Mouse (Mus musculus) forebrain, embryonic 11.5 days (tissue): ENCODE data around the gene Rif1. TPM values are rescaled to one million over a fixed set of nuclear protein-coding genes. Genes with fewer than 3 reads are reported as not detected.

Experiments
- polyA plus RNA-seq: library from polyadenylated mRNA; unstranded; fragments of >200 nt; fragmentation: Nextera tagmentation; extraction: Ambion mirVana; gene quantifications from 2 replicates; pipeline ENCODE4 v1.2.1, GENCODE M21; 2014

The Rif1 gene
- polyA plus RNA-seq, 1 experiment from 2014 or later: 55.7 TPM

Other genes starting within 250 kb of the Rif1 start
- gene Rbm43, start 137.7 kb upstream of the Rif1 start, polyA plus RNA-seq: 7.2 and 8.6 TPM in 2 replicates
- 6.0 and 6.7 TPM in 2 replicates for gene Nmi, start 99.3 kb upstream of the Rif1 start, polyA plus RNA-seq
- 24.1 and 27.7 TPM in 2 replicates for gene Tnfaip6, start 34.8 kb upstream of the Rif1 start, polyA plus RNA-seq